Comparison of ENCODE assay signal across 19 mouse cellular contexts in the genomic region with DNA sequence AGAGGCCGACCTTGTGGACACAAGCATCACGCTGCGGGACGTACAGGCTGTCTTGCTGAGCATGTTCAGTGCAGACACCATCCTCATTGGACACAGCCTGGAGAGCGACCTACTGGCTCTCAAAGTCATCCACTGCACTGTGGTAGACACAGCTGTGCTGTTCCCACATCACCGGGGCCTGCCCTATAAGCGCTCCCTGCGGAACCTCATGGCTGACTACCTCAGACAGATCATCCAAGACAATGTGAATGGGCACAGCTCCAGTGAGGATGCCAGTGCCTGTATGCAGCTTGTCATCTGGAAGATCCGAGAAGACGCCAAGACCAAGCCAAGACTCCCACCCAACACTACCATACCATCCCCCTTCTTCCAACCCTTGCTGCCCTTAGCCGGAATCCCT. TPM values are rescaled to one million over a fixed set of nuclear protein-coding genes. Genes with fewer than 3 reads are reported as not detected.
"Had no signal": no experiment of that assay in that cellular context is flagged by ENCODE, and none has a peak within 500 bp of the region (broad histone marks: within the 10 kb centered on the region; RNA-seq: fewer than 3 reads in every experiment).

No protein-coding gene starts in this region.

RNA-seq across cellular contexts. Expression of gene Gm2016, which starts 10.2 kb away (rescaled TPM):
- total RNA-seq: layer of hippocampus, adult 2 months; layer of hippocampus, postnatal 25 days; left cerebral cortex, adult 18-20 months; left cerebral cortex, postnatal 25 days; liver, adult 2 months had no signal
- polyA plus RNA-seq: kidney, embryonic 16.5 days; large intestine, adult 2 months; limb, embryonic 10.5 days; limb, embryonic 13.5 days; liver, adult 2 months; liver, embryonic 14.5 days; liver, postnatal 0 days; lung, embryonic 14.5 days; midbrain, embryonic 10.5 days; midbrain, embryonic 15.5 days; neural tube, embryonic 12.5 days; neural tube, embryonic 15.5 days; stomach, embryonic 14.5 days; testis, adult 2 months; thymus, adult 2 months had no signal

RNA-seq across cellular contexts. Expression of gene Gm2001, which starts 21.5 kb away (rescaled TPM):
- total RNA-seq: layer of hippocampus, adult 2 months; layer of hippocampus, postnatal 25 days; left cerebral cortex, adult 18-20 months; left cerebral cortex, postnatal 25 days; liver, adult 2 months had no signal
- polyA plus RNA-seq: kidney, embryonic 16.5 days; large intestine, adult 2 months; limb, embryonic 10.5 days; limb, embryonic 13.5 days; liver, adult 2 months; liver, embryonic 14.5 days; liver, postnatal 0 days; lung, embryonic 14.5 days; midbrain, embryonic 10.5 days; midbrain, embryonic 15.5 days; neural tube, embryonic 12.5 days; neural tube, embryonic 15.5 days; stomach, embryonic 14.5 days; testis, adult 2 months; thymus, adult 2 months had no signal

RNA-seq across cellular contexts. Expression of gene Gm2022, which starts 31.5 kb away (rescaled TPM):
- total RNA-seq: layer of hippocampus, adult 2 months; layer of hippocampus, postnatal 25 days; left cerebral cortex, adult 18-20 months; left cerebral cortex, postnatal 25 days; liver, adult 2 months had no signal
- polyA plus RNA-seq: kidney, embryonic 16.5 days; large intestine, adult 2 months; limb, embryonic 10.5 days; limb, embryonic 13.5 days; liver, adult 2 months; liver, embryonic 14.5 days; liver, postnatal 0 days; lung, embryonic 14.5 days; midbrain, embryonic 10.5 days; midbrain, embryonic 15.5 days; neural tube, embryonic 12.5 days; neural tube, embryonic 15.5 days; stomach, embryonic 14.5 days; testis, adult 2 months; thymus, adult 2 months had no signal

RNA-seq across cellular contexts. Expression of gene BB287469, which starts 47.3 kb away (rescaled TPM):
- total RNA-seq: layer of hippocampus, adult 2 months; layer of hippocampus, postnatal 25 days; left cerebral cortex, adult 18-20 months; left cerebral cortex, postnatal 25 days; liver, adult 2 months had no signal
- polyA plus RNA-seq: kidney, embryonic 16.5 days; large intestine, adult 2 months; limb, embryonic 10.5 days; limb, embryonic 13.5 days; liver, adult 2 months; liver, embryonic 14.5 days; liver, postnatal 0 days; lung, embryonic 14.5 days; midbrain, embryonic 10.5 days; midbrain, embryonic 15.5 days; neural tube, embryonic 12.5 days; neural tube, embryonic 15.5 days; stomach, embryonic 14.5 days; thymus, adult 2 months had no signal

RNA-seq across cellular contexts. Expression of gene Gm2035, which starts 56.0 kb away (rescaled TPM):
- total RNA-seq: layer of hippocampus, adult 2 months; layer of hippocampus, postnatal 25 days; left cerebral cortex, adult 18-20 months; left cerebral cortex, postnatal 25 days; liver, adult 2 months had no signal
- polyA plus RNA-seq: kidney, embryonic 16.5 days; large intestine, adult 2 months; limb, embryonic 10.5 days; limb, embryonic 13.5 days; liver, adult 2 months; liver, embryonic 14.5 days; liver, postnatal 0 days; lung, embryonic 14.5 days; midbrain, embryonic 10.5 days; midbrain, embryonic 15.5 days; neural tube, embryonic 12.5 days; neural tube, embryonic 15.5 days; stomach, embryonic 14.5 days; testis, adult 2 months; thymus, adult 2 months had no signal
